Mouse (Mus musculus): ENCODE data around the gene Rpusd2.
"Not testable (repeated sequence)": the region's sequence is repeated elsewhere in the genome, so short reads cannot be mapped to it uniquely, and the experiment has no call there.

The Rpusd2 gene

DNA sequence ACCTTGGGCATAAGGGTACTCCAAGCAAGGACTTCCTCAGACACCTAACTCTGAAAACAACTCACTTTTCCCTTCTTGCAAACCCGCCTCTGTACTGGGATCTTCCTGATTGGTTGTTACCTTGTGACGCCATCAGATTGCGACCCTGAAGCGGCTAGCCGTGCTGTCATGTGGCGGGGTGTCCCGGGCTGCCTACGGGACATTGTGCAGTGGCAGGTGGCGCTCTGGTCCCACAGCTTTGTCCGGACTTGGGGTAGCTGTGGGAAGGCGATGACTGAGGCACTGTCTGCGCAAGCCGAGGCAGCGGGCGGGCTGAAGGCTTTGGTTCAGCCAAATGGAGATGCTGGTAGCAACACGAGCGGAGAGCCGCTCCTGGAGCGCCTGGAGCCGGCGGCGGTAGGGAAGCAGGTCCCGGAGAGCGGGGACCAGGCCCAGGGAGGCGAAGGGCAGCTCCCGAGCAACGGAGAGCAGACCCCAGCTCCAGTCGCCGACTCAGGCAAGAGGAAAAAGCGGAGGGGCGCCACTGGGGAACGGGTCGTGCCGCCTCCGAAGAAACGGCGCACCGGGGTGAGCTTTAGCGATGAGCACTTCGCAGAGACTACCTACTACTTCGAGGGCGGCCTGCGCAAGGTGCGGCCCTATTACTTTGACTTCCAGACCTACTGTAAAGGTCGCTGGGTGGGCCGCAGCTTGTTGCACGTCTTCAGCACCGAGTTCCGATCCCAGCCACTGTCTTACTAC, at the start of gene Rpusd2:
Rpusd2 (plus strand) TSS at position 135 of the 741 bp plus-strand sequence.
- peak; percentile 98 for DNase-seq (ENCODE audit: low read depth)

- no peak for DNase-seq (ENCODE audit: low read depth)
These were observed 39.1 kb upstream of the Rpusd2 start for GRCm38 (mm10) chr2:118995490-118995889.

DNA sequence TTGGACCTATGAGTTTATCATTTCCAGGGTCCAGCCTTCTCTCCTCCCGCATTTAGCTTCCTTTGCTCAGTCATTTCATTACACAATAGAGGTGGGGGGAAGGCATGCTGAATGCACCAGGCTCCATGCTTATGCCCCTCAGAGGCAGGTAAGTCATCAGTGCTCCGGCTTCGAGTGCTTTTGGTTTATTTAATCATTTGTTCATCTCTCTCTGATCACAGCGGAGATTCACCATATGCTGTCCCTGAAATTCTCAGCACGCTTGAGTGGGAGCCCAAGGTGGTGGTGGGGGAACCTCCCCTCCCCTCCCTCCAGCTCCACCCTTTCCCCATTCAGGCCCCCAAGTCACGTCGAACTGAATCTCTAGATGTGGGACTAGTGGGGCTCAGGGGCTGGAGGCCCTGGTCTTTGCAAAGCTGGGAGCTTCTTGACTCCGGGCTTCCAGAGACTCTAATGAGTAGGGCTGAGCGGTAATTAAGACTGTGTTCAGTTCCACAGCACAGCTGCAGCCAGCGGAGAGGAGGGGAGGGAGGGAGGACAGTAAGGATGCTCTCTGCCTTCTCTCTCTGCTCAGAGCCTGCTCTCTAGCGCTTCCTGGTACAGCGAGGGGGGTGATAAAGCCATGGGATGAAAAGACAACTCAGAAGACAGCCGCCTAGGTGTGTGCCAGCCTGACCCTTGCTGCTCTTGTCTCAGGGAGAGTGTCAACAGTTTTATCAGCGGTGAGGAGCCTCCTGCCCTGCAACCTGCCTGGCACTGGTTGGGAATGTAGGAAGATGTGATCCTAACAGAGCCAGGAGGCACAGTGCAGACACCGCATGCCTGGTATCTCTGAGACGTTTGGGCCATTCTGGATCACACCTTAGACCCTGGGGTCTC, 38.4 kb upstream of the Rpusd2 start:
- DNase-seq (ENCODE audit: low read depth), result no peak

- no peak for DNase-seq (ENCODE audit: low read depth)
These were observed 37.8 kb upstream of the Rpusd2 start for GRCm38 (mm10) chr2:118996798-118997105.

- no peak for DNase-seq (ENCODE audit: low read depth)
These were observed 36.3 kb upstream of the Rpusd2 start for GRCm38 (mm10) chr2:118998115-118998866.

GRCm38 (mm10) chr2:118999025-118999639, 35.5 kb upstream of the Rpusd2 start:
- DNase-seq (ENCODE audit: low read depth), result no peak

DNA sequence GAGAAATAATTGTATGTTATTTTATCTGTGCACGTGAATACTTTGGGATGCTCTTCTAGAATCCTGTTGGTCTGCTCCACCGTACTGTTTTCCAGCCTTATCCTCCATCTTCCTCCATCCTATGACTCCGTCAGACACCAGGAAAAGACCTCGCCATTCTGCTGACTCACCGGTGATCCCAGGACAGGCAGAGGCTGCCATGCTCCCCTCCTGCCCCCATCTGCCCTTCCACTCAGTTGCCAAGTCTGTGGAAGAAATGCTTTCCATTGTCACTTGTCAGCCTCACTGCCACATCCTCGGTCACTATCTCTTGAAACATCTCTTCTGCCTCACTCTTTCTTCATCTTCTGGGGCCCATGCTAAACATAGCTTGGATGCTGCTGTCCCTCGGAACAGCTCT, 27.7 kb upstream of the Rpusd2 start:
- DNase-seq (ENCODE audit: low read depth), result no peak

- peak; percentile 10 for DNase-seq (ENCODE audit: low read depth)
These were observed 25.2 kb upstream of the Rpusd2 start for GRCm38 (mm10) chr2:119009376-119009775.

DNA sequence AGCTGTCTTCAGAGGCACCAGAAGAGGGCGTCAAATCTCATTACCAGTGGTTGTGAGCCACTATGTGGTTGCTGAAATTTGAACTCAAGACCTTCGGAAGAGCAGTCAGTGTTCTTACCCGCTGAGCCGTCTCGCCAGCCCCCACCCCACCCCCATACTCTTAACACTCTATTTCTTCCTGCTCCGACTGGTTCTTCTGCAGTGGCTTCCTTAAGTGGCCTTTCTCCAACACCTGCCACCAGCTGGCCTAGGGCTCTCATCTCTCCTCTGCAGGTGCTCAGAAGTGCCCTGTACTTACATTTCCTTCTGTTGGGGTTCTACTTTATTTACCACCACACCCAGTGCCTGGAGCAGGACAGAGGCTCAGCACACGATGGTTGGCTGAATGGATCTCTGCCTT, 19.6 kb upstream of the Rpusd2 start:
- peak; percentile 11 for DNase-seq (ENCODE audit: low read depth)

DNA sequence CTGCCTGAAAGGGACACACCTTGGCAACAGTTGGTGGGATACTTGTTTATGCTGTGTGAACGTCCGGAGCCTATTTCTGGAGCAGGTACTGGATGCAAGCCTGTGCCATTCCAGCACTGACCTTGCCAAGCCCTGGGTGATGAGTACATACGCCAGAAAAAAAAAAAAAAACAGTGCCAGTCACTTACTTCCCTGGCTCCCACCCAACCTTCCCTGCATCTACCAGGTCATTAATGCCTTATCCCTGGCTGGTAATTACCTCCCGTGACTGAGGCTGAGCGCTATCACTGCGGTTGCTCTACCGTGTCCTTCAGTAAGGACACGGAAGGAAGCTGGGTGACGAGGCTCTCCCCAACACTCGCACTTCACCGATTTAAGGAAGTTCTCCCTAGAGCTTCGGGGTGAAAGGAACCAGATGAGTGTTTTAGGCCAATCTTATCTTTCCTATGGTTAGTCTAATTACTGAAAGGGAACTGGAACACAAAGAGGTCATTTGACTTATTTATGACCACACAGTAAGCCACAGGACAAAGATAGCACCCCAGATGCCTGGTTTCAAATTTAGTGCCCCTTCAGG, 18.9 kb upstream of the Rpusd2 start:
- peak; percentile 94 for DNase-seq (ENCODE audit: low read depth)

DNA sequence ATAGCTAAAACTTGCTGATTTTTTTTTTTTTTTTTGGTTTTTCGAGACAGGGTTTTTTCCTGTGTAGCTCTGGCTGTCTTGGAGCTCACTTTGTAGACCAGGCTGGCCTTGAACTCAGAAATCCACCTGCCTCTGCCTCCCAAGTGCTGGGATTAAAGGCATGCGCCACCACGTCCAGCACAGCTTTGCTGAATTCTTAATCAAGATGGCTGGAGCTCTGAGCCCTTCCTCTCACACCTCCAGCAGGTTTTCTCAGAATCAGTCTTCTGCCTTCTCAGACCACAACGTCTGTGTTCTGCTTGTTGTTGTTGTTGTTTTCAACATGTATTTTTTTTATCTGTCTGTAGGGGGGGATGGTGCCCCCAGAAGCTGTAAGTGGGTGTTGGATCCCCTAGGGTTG, 18.3 kb upstream of the Rpusd2 start:
- DNase-seq (ENCODE audit: low read depth), result not testable (repeated sequence)

- no peak for DNase-seq (ENCODE audit: low read depth)
These were observed 16.9 kb upstream of the Rpusd2 start for GRCm38 (mm10) chr2:119017647-119018046.

DNA sequence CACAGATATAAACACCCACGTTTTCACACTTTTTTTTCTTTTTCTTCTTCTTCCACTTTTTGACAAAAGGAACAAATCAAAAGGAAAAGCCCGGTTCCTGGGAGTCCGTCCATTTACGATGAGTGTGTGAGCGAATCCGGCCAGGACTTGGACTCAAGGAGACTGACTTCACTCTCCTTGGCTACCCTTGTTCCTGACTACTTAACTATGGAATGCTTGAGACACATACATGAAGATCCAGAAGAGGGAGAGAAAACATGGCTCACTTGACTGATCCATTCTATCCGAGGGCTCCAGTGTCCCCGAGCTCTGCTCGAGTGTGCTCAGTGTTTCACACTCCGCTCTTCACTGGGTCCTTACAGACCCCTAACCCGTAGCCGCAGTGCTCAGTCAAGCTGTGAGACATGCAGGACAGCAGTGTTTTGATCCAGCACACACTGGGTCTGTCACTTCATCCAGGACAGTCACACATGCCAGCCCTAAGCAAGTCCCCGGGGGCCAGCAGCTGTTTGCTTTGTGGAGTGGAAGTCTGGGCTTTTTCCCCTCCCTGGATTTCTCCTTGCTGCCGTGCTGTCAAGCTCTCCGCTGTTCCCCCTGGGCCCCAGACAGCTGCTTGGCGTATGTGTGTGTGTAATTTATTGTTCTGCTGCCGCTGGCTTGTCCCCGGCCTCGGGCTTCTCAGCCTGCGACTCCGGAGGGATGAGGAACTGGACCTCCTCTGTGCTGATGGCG, 16.0 kb upstream of the Rpusd2 start:
- no peak for DNase-seq (ENCODE audit: low read depth)

- no peak for DNase-seq (ENCODE audit: low read depth)
These were observed 15.5 kb upstream of the Rpusd2 start for GRCm38 (mm10) chr2:119019131-119019530.

- DNase-seq (ENCODE audit: low read depth), result no peak
These were observed 15.1 kb upstream of the Rpusd2 start for GRCm38 (mm10) chr2:119019538-119019937.

GRCm38 (mm10) chr2:119023154-119023660, 11.4 kb upstream of the Rpusd2 start:
- peak; percentile 65 for DNase-seq (ENCODE audit: low read depth)

DNA sequence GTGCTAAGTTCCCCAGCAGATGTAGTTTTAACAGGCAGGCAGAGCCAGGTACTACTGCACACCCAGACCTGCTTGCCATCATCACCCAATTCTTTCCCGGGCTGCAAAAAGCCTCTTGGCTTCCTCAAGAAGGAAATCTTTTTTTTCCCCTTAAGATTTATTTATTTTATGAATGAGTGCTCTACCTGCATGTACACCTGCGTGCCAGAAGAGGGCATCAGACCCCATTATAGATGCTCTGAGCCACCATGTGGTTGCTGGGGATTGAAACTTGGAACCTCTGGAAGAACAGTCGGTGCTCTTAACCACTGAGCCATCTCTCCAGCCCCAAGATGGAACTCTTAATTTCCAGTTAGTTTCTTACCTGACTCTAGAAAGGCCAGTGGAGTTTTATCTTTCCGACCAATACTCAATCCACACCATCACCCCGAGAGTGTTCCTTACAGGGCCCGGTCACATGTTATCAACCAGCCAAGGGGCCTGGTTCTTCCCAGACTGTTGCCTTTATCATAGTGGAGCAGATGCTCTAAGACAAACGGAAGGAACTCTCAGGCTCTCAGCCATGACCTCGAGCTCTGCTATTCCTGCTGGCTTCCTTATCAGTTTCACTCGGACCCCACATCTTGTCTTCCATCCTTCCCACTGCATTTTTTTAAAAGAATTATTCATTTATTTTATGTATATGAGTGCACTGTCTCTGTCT, 9.9 kb upstream of the Rpusd2 start:
- peak; percentile 55 for DNase-seq (ENCODE audit: low read depth)

DNA sequence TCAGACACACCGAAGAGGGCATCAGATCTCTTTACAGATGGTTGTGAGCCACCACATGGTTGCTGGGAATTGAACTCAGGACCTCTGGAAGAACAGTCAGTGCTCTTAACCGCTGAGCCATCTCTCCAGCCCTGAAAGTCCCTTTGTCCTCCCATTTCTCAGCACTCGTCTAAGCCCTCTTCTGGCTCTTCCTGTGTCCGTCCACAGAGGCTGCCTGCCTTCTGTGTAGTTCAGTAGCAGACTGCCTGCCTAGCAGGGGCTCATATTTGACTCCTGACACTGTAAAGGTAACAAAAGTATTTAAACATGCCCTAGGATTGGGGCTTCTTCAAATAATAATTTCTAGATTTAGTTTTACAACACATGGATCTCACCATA, 9.4 kb upstream of the Rpusd2 start:
- no peak for DNase-seq (ENCODE audit: low read depth)

DNA sequence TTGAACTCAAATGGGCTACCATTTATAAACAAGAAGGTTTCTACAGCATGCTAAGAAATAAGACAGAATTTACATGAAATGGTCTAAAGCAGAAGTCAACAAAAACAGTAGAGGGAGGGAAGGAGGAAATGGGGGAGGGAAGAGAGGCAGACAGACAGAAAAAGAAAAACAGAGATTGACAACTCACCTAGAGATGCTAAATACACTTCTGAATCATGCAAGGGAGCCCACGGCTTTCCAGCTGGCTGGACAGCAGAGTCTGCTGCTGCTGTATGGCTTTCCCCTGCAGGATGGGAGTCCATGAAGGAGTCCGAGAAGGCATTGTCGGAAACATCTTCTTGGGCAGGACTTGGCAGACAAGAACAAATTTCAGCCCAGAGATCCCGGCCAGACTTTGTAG, 7.6 kb upstream of the Rpusd2 start:
- DNase-seq (ENCODE audit: low read depth), result no peak

GRCm38 (mm10) chr2:119028941-119029551, 5.5 kb upstream of the Rpusd2 start, which contains the start of gene Ccdc32:
Ccdc32 (minus strand) TSS chr2:119029393.
- peak; percentile 92 for DNase-seq (ENCODE audit: low read depth)

Measured in 416B (cell line).